Mouse (Mus musculus): ENCODE data around the gene Vmn2r109. TPM values are rescaled to one million over a fixed set of nuclear protein-coding genes. Genes with fewer than 3 reads are reported as not detected.
"Not testable (repeated sequence)": the region's sequence is repeated elsewhere in the genome, so short reads cannot be mapped to it uniquely, and the experiment has no call there.

The Vmn2r109 gene
- total RNA-seq (2014; rRNA removed) (not detected in 2 replicates), polyA plus RNA-seq (2015; fragmentation: Nextera tagmentation; extraction: Ambion mirVana) (not detected in 2 replicates)

GRCm38 (mm10) chr17:20564656-20565055 lies at the start of gene Vmn2r109:
Gene Vmn2r109 (minus strand): TSS chr17:20564756.
- Histone ChIP-seq H3K9me3 (ENCODE audit: low read length) (0 out of 2 replicates have a peak, but pooled peaks cover 6% of the 10 kb centered on the region), H3K4me1 (ENCODE audit: insufficient read depth, low read length) (no peaks in the 10 kb centered on the region), H3K27me3 (ENCODE audit: insufficient read depth, low read length) (no peaks in the 10 kb centered on the region), H3K27ac (ENCODE audit: low read depth, low read length) (no peak within 1 kb of the TSS), H3K9ac (replicated peaks; ENCODE audit: low read length, poor library complexity, severe bottlenecking) (no peak within 1 kb of the TSS), H3K4me2 (ENCODE audit: low read depth, low read length, poor library complexity, severe bottlenecking) (no peak within 1 kb of the TSS), H3K36me3 (ENCODE audit: insufficient read depth, low read length) (no peaks in the 10 kb centered on the region), H3K4me3 (ENCODE audit: low read depth, low read length) (no peak within 1 kb of the TSS)
- WGBS: 88% methylated on average over 1 of the region's 1 CpGs
- no peak for TF ChIP-seq CTCF (IDR thresholded peaks at IDR 0.05)
- no peak for ATAC-seq (ENCODE audit: low FRiP score)
- no peak for DNase-seq (ENCODE audit: low spot score)

DNA sequence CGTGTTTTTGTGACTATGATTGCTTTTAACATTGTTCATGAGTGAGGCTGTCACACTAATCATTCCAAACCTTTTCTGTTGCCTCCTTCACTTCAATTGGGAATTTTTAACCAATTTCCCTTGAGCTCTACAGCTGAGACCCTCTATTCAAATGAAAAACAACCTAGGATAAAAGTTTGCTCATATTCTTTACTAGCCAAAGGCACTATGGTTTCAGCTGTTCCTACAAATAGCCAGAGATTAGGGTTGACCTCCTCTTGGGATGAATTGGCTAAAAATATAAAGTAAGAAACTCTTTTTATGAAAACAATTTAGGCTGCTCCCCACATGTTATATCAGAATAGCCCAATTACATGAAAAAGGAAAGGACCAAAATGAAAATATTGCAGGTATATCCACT lies 31.8 kb upstream of the Vmn2r109 start, which contains the start of gene Vmn2r110:
Gene Vmn2r110, minus strand, starts transcription at position 101 of the 400 bp plus-strand sequence.
- TF ChIP-seq CTCF (IDR thresholded peaks at IDR 0.05): no peak
- no peak within 1 kb of the TSS for H3K27ac ChIP-seq (ENCODE audit: low read depth, low read length)
- H3K27me3 ChIP-seq (ENCODE audit: insufficient read depth, low read length): no peaks in the 10 kb centered on the region
- 0 out of 2 replicates have a peak, but pooled peaks cover 5% of the 10 kb centered on the region for H3K9me3 ChIP-seq (ENCODE audit: low read length)
- H3K9ac ChIP-seq (replicated peaks; ENCODE audit: low read length, poor library complexity, severe bottlenecking): no peak within 1 kb of the TSS
- DNase-seq (ENCODE audit: low spot score) (no peak), ATAC-seq (ENCODE audit: low FRiP score) (no peak)
- H3K4me1 ChIP-seq (ENCODE audit: insufficient read depth, low read length): no peaks in the 10 kb centered on the region
- H3K4me2 ChIP-seq (ENCODE audit: low read depth, low read length, poor library complexity, severe bottlenecking): no peak within 1 kb of the TSS
- no peaks in the 10 kb centered on the region for H3K36me3 ChIP-seq (ENCODE audit: insufficient read depth, low read length)
- WGBS: 20% methylated on average over 1 of the region's 1 CpGs
- no peak within 1 kb of the TSS for H3K4me3 ChIP-seq (ENCODE audit: low read depth, low read length)

GRCm38 (mm10) chr17:20508247-20508646 lies 56.3 kb downstream of the Vmn2r109 start:
- H3K27ac ChIP-seq (ENCODE audit: low read depth, low read length); H3K4me1 ChIP-seq (ENCODE audit: insufficient read depth, low read length); H3K9ac ChIP-seq (replicated peaks; ENCODE audit: low read length, poor library complexity, severe bottlenecking); H3K4me3 ChIP-seq (ENCODE audit: low read depth, low read length); H3K4me2 ChIP-seq (ENCODE audit: low read depth, low read length, poor library complexity, severe bottlenecking); ATAC-seq (ENCODE audit: low FRiP score); H3K27me3 ChIP-seq (ENCODE audit: insufficient read depth, low read length); H3K36me3 ChIP-seq (ENCODE audit: insufficient read depth, low read length); DNase-seq (ENCODE audit: low spot score): not testable (repeated sequence)
- H3K9me3 ChIP-seq (ENCODE audit: low read length): peaks cover 11% of the 10 kb centered on the region; the same call in 1 of the 2 replicates

DNA sequence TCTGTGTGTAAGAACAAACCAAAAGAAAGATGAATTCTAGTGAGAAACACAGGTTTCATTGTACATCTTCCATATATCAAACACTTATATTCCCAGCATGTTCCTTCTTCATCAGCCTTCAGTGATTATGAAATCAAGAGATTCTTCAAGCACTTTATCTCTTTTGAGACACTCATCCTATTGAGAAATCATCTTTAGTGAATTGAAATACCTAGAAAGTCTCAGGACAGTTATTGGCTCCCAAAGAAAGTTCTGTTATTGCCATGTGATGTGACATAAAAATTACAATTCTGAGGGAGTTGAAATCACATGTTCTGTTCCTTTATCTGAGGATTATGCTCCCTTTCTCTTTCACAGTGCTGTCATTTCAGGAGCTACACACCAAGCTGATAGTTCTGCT lies 66.7 kb downstream of the Vmn2r109 start, which contains the start of gene Vmn1r225:
Gene Vmn1r225, plus strand, starts transcription at position 301 of the 400 bp plus-strand sequence.
- H3K27me3 ChIP-seq (ENCODE audit: insufficient read depth, low read length): no peaks in the 10 kb centered on the region
- H3K36me3 ChIP-seq (ENCODE audit: insufficient read depth, low read length): no peaks in the 10 kb centered on the region
- no peak within 1 kb of the TSS for H3K4me2 ChIP-seq (ENCODE audit: low read depth, low read length, poor library complexity, severe bottlenecking)
- no peaks in the 10 kb centered on the region for H3K4me1 ChIP-seq (ENCODE audit: insufficient read depth, low read length)
- H3K4me3 ChIP-seq (ENCODE audit: low read depth, low read length): no peak within 1 kb of the TSS
- no peak for TF ChIP-seq CTCF (IDR thresholded peaks at IDR 0.05)
- H3K9me3 ChIP-seq (ENCODE audit: low read length): peaks cover 16% of the 10 kb centered on the region; the same call in 1 of the 2 replicates
- H3K27ac ChIP-seq (ENCODE audit: low read depth, low read length): no peak within 1 kb of the TSS
- DNase-seq (ENCODE audit: low spot score) (no peak), ATAC-seq (ENCODE audit: low FRiP score) (no peak)
- no peak within 1 kb of the TSS for H3K9ac ChIP-seq (replicated peaks; ENCODE audit: low read length, poor library complexity, severe bottlenecking)

Other genes starting within 250 kb of the Vmn2r109 start
- not detected in 2 replicates for gene Vmn2r107, start 219.5 kb downstream of the Vmn2r109 start, total RNA-seq (2014; rRNA removed)
- not detected in 2 replicates for gene Vmn2r107, start 219.5 kb downstream of the Vmn2r109 start, polyA plus RNA-seq (2015; fragmentation: Nextera tagmentation; extraction: Ambion mirVana)
- gene Vmn1r224, start 150.6 kb downstream of the Vmn2r109 start, total RNA-seq (2014; rRNA removed): not detected in 2 replicates
- not detected in 2 replicates for gene Vmn1r224, start 150.6 kb downstream of the Vmn2r109 start, polyA plus RNA-seq (2015; fragmentation: Nextera tagmentation; extraction: Ambion mirVana)
- not detected in 2 replicates for gene Vmn2r108, start 83.4 kb downstream of the Vmn2r109 start, total RNA-seq (2014; rRNA removed)
- gene Vmn2r108, start 83.4 kb downstream of the Vmn2r109 start, polyA plus RNA-seq (2015; fragmentation: Nextera tagmentation; extraction: Ambion mirVana): not detected in 2 replicates
- gene Vmn1r225, start 66.6 kb downstream of the Vmn2r109 start, total RNA-seq (2014; rRNA removed): not detected in 2 replicates
- not detected in 2 replicates for gene Vmn1r225, start 66.6 kb downstream of the Vmn2r109 start, polyA plus RNA-seq (2015; fragmentation: Nextera tagmentation; extraction: Ambion mirVana)
- not detected in 2 replicates for gene Vmn2r110, start 31.7 kb upstream of the Vmn2r109 start, total RNA-seq (2014; rRNA removed)
- gene Vmn2r110, start 31.7 kb upstream of the Vmn2r109 start, polyA plus RNA-seq (2015; fragmentation: Nextera tagmentation; extraction: Ambion mirVana): 0.01 and 0.04 TPM in 2 replicates
- gene Fpr-rs3, start 60.1 kb upstream of the Vmn2r109 start, total RNA-seq (2014; rRNA removed): not detected in 2 replicates
- gene Fpr-rs3, start 60.1 kb upstream of the Vmn2r109 start, polyA plus RNA-seq (2015; fragmentation: Nextera tagmentation; extraction: Ambion mirVana): not detected in 2 replicates
- gene Vmn1r226, start 118.1 kb upstream of the Vmn2r109 start, total RNA-seq (2014; rRNA removed): not detected in 2 replicates
- not detected in 2 replicates for gene Vmn1r226, start 118.1 kb upstream of the Vmn2r109 start, polyA plus RNA-seq (2015; fragmentation: Nextera tagmentation; extraction: Ambion mirVana)
- gene Vmn1r227, start 165.1 kb upstream of the Vmn2r109 start, total RNA-seq (2014; rRNA removed): not detected in 2 replicates
- not detected in 2 replicates for gene Vmn1r227, start 165.1 kb upstream of the Vmn2r109 start, polyA plus RNA-seq (2015; fragmentation: Nextera tagmentation; extraction: Ambion mirVana)
- not detected in 2 replicates for gene Vmn1r228, start 221.4 kb upstream of the Vmn2r109 start, total RNA-seq (2014; rRNA removed)
- not detected in 2 replicates for gene Vmn1r228, start 221.4 kb upstream of the Vmn2r109 start, polyA plus RNA-seq (2015; fragmentation: Nextera tagmentation; extraction: Ambion mirVana)
- gene Vmn1r229, start 246.8 kb upstream of the Vmn2r109 start, total RNA-seq (2014; rRNA removed): not detected in 2 replicates
- not detected in 2 replicates for gene Vmn1r229, start 246.8 kb upstream of the Vmn2r109 start, polyA plus RNA-seq (2015; fragmentation: Nextera tagmentation; extraction: Ambion mirVana)

All from midbrain, postnatal 0 days (tissue).